Mouse (Mus musculus) G1E (cell line): ENCODE data around the gene Tnnt3.

Source experiments
- CTCF ChIP-seq: IDR thresholded peaks from 2 replicates; pipeline ENCODE4 v1.5.1; 2012; ENCODE audit warnings: low read depth, low read length, inconsistent platforms, mixed read lengths
- GATA1 ChIP-seq: IDR thresholded peaks from 2 replicates; pipeline ENCODE4 v1.6.1; 2012; ENCODE audit warnings: borderline replicate concordance, low read length, inconsistent platforms, mixed read lengths
- GATA2 ChIP-seq: IDR thresholded peaks from 2 replicates; pipeline ENCODE4 v1.6.1; 2012; ENCODE audit warnings: low read depth, low read length, inconsistent platforms, borderline replicate concordance
- POLR2AphosphoS5 ChIP-seq: IDR thresholded peaks from 2 replicates; pipeline ENCODE4 v1.6.1; 2012; ENCODE audit warnings: low read depth, low read length, inconsistent platforms; ENCODE audit not compliant: insufficient replicate concordance
- TAL1 ChIP-seq: conservative IDR thresholded peaks from 2 replicates; pipeline ENCODE4 v1.6.1; 2012; ENCODE audit warnings: low read depth, low read length, inconsistent platforms, mixed read lengths

- TF ChIP-seq CTCF, result no peak
- TF ChIP-seq TAL1, result no peak
- no peak for TF ChIP-seq GATA1
- no peak for TF ChIP-seq GATA2
- no peak for TF ChIP-seq POLR2AphosphoS5
Measured at GRCm38 (mm10) chr7:142520331-142520730, 21.7 kb downstream of the Tnnt3 start.
